Mouse (Mus musculus) MEL (cell line): ENCODE results near the gene Gtf3a. TPM values are rescaled to one million over a fixed set of nuclear protein-coding genes. Genes with fewer than 3 reads are reported as not detected.

Experiments
- DNase-seq: peaks from one replicate; pipeline ENCODE4 v3.0.0; 2011; ENCODE audit warnings: low read depth, low spot score
- H3K27ac ChIP-seq: 2 replicates; pipeline ENCODE4 v1.5.1; 2012; ENCODE audit warnings: low read depth, mild to moderate bottlenecking, control low read depth, low read length, moderate library complexity; ENCODE audit not compliant: control insufficient read depth
- H3K27me3 ChIP-seq, 2 experiments: fragments of 150-350 bp in 1 of 2; sonication (generic) in 1 of 2; 2 replicates each; pipeline ENCODE4 v1.6.1; 2012; ENCODE audit warnings: low read length in 2 of 2, mild to moderate bottlenecking in 2 of 2, improper control_type of control experiment in 1 of 2, moderate library complexity in 1 of 2; ENCODE audit not compliant: insufficient read depth in 2 of 2, control insufficient read depth in 1 of 2
- H3K36me3 ChIP-seq, 2 experiments: 2 replicates each; pipeline ENCODE4 v1.6.1; 2012 to 2014; ENCODE audit warnings: low read length in 2 of 2, improper control_type of control experiment in 1 of 2, inconsistent platforms in 1 of 2, mild to moderate bottlenecking in 1 of 2; ENCODE audit not compliant: insufficient read depth in 2 of 2, control insufficient read depth in 1 of 2
- H3K4me1 ChIP-seq, 2 experiments: fragments of 150-350 bp in 1 of 2; sonication (generic) in 1 of 2; 2 replicates each; pipeline ENCODE4 v1.6.1; 2012; ENCODE audit warnings: low read length in 2 of 2, improper control_type of control experiment in 1 of 2, mild to moderate bottlenecking in 1 of 2; ENCODE audit not compliant: insufficient read depth in 2 of 2, control insufficient read depth in 1 of 2
- H3K4me3 ChIP-seq, 2 experiments: fragments of 150-350 bp in 1 of 2; sonication (generic) in 1 of 2; 2 replicates each; pipeline ENCODE4 v1.5.1; 2012; ENCODE audit warnings: low read depth in 2 of 2, low read length in 2 of 2, mild to moderate bottlenecking in 2 of 2, moderate library complexity in 2 of 2, control low read depth in 1 of 2, improper control_type of control experiment in 1 of 2; ENCODE audit not compliant: control insufficient read depth in 1 of 2, insufficient read depth in 1 of 2
- H3K79me2 ChIP-seq: 2 replicates; pipeline ENCODE4 v1.6.1; 2012; ENCODE audit warnings: mild to moderate bottlenecking, low read length, moderate library complexity; ENCODE audit not compliant: control insufficient read depth, poor library complexity, insufficient read depth
- H3K9ac ChIP-seq: 2 replicates; pipeline ENCODE4 v1.6.1; 2012; ENCODE audit warnings: low read depth, mild to moderate bottlenecking, control low read depth, low read length, moderate library complexity; ENCODE audit not compliant: control insufficient read depth, poor library complexity, severe bottlenecking
- H3K9me3 ChIP-seq: fragments of 150-350 bp; sonication (generic); replicated peaks from 2 replicates; pipeline ENCODE4 v1.6.1; 2012; ENCODE audit warnings: mild to moderate bottlenecking, low read length, improper control_type of control experiment, moderate library complexity; ENCODE audit not compliant: insufficient read depth
- CHD1 ChIP-seq: IDR thresholded peaks from 2 replicates; pipeline ENCODE4 v1.6.1; 2012; ENCODE audit warnings: low read depth, mild to moderate bottlenecking, inconsistent platforms, low read length, improper control_type of control experiment
- CHD2 ChIP-seq: IDR thresholded peaks from 2 replicates; pipeline ENCODE4 v1.6.1; 2011; ENCODE audit warnings: low read length, improper control_type of control experiment
- EP300 ChIP-seq, 2 experiments: IDR thresholded peaks; 2 replicates each; pipeline ENCODE4 v1.6.1; 2011; ENCODE audit warnings: improper control_type of control experiment in 2 of 2, low read length in 2 of 2, low read depth in 1 of 2, mild to moderate bottlenecking in 1 of 2
- ETS1 ChIP-seq: IDR thresholded peaks from 2 replicates; pipeline ENCODE4 v1.6.1; 2012; ENCODE audit warnings: low read depth, mild to moderate bottlenecking, inconsistent platforms, low read length, improper control_type of control experiment, moderate library complexity
- GABPA ChIP-seq: IDR thresholded peaks from 2 replicates; pipeline ENCODE4 v1.6.1; 2012; ENCODE audit warnings: low read depth, mild to moderate bottlenecking, inconsistent platforms, low read length, improper control_type of control experiment, moderate library complexity
- GATA1 ChIP-seq: IDR thresholded peaks from 2 replicates; pipeline ENCODE4 v1.6.1; 2011; ENCODE audit warnings: low read depth, low read length, improper control_type of control experiment
- JUND ChIP-seq: IDR thresholded peaks from 2 replicates; pipeline ENCODE4 v1.6.1; 2011; ENCODE audit warnings: low read depth, mild to moderate bottlenecking, improper control_type of control experiment, low read length
- KAT2A ChIP-seq: conservative IDR thresholded peaks from 2 replicates; pipeline ENCODE4 v1.6.1; 2012; ENCODE audit warnings: low read depth, low read length, improper control_type of control experiment, inconsistent platforms
- MAFK ChIP-seq: IDR thresholded peaks from 2 replicates; pipeline ENCODE4 v1.6.1; 2011; ENCODE audit warnings: low read depth, mild to moderate bottlenecking, low read length, improper control_type of control experiment, borderline replicate concordance
- MAX ChIP-seq: IDR thresholded peaks from 2 replicates; pipeline ENCODE4 v1.6.1; 2011; ENCODE audit warnings: low read length, improper control_type of control experiment
- MEF2A ChIP-seq: IDR thresholded peaks from 2 replicates; pipeline ENCODE4 v1.6.1; 2014; ENCODE audit warnings: low read depth, mild to moderate bottlenecking, inconsistent platforms, low read length, improper control_type of control experiment; ENCODE audit not compliant: poor library complexity, insufficient replicate concordance, severe bottlenecking; ENCODE audit errors: extremely low read depth
- MXI1 ChIP-seq: IDR thresholded peaks from 2 replicates; pipeline ENCODE4 v1.6.1; 2011; ENCODE audit warnings: mild to moderate bottlenecking, low read depth, low read length, improper control_type of control experiment
- MYB ChIP-seq: IDR thresholded peaks from 2 replicates; pipeline ENCODE4 v1.6.1; 2011; ENCODE audit warnings: mild to moderate bottlenecking, low read depth, low read length, improper control_type of control experiment
- NELFE ChIP-seq: IDR thresholded peaks from 2 replicates; pipeline ENCODE4 v1.6.1; 2011; ENCODE audit warnings: low read depth, low read length, improper control_type of control experiment
- NRF1 ChIP-seq: IDR thresholded peaks from 2 replicates; pipeline ENCODE4 v1.6.1; 2014; ENCODE audit warnings: low read depth, mild to moderate bottlenecking, inconsistent platforms, low read length, improper control_type of control experiment, moderate library complexity; ENCODE audit not compliant: poor library complexity, insufficient read depth, severe bottlenecking
- POLR2A ChIP-seq, 2 experiments: IDR thresholded peaks; 2 replicates each; pipeline ENCODE4 v1.6.1; 2011 to 2012; ENCODE audit warnings: low read length in 2 of 2, mild to moderate bottlenecking in 2 of 2, control low read depth in 1 of 2, improper control_type of control experiment in 1 of 2, low read depth in 1 of 2, moderate library complexity in 1 of 2; ENCODE audit not compliant: control insufficient read depth in 1 of 2, insufficient read depth in 1 of 2, poor library complexity in 1 of 2
- POLR2AphosphoS2 ChIP-seq: IDR thresholded peaks from 2 replicates; pipeline ENCODE4 v1.6.1; 2011; ENCODE audit warnings: low read length, improper control_type of control experiment
- POLR2AphosphoS5 ChIP-seq: IDR thresholded peaks from 2 replicates; pipeline ENCODE4 v1.6.1; 2012; ENCODE audit warnings: low read depth, borderline replicate concordance, mild to moderate bottlenecking, inconsistent platforms, low read length, moderate library complexity, mixed read lengths
- RAD21 ChIP-seq: IDR thresholded peaks from 2 replicates; pipeline ENCODE4 v1.6.1; 2011; ENCODE audit warnings: mild to moderate bottlenecking, low read depth, low read length, improper control_type of control experiment
- RCOR1 ChIP-seq: IDR thresholded peaks from 2 replicates; pipeline ENCODE4 v1.6.1; 2012; ENCODE audit warnings: low read depth, mild to moderate bottlenecking, inconsistent platforms, low read length, improper control_type of control experiment
- SMC3 ChIP-seq: IDR thresholded peaks from 2 replicates; pipeline ENCODE4 v1.6.1; 2011; ENCODE audit warnings: low read depth, low read length, improper control_type of control experiment
- TAL1 ChIP-seq: IDR thresholded peaks from 2 replicates; pipeline ENCODE4 v1.6.1; 2012; ENCODE audit warnings: mild to moderate bottlenecking, inconsistent platforms, low read length, moderate library complexity, mixed read lengths
- TBP ChIP-seq: IDR thresholded peaks from 2 replicates; pipeline ENCODE4 v1.8.0; 2011; ENCODE audit warnings: low read depth, low read length, improper control_type of control experiment
- USF1 ChIP-seq: IDR thresholded peaks from 2 replicates; pipeline ENCODE4 v1.6.1; 2014; ENCODE audit warnings: low read depth, mild to moderate bottlenecking, inconsistent platforms, low read length, improper control_type of control experiment, moderate library complexity
- USF2 ChIP-seq, 2 experiments: IDR thresholded peaks; 2 replicates each; pipeline ENCODE4 v1.6.1; 2011 to 2012; ENCODE audit warnings: improper control_type of control experiment in 2 of 2, low read length in 2 of 2, borderline replicate concordance in 1 of 2, inconsistent platforms in 1 of 2, low read depth in 1 of 2, mild to moderate bottlenecking in 1 of 2; ENCODE audit not compliant: insufficient read depth in 1 of 2
- ZC3H11A ChIP-seq: IDR thresholded peaks from 2 replicates; pipeline ENCODE4 v1.6.1; 2012; ENCODE audit warnings: low read depth, mild to moderate bottlenecking, inconsistent platforms, low read length, improper control_type of control experiment
- ZKSCAN1 ChIP-seq: IDR thresholded peaks from 2 replicates; pipeline ENCODE4 v1.6.1; 2012; ENCODE audit warnings: low read depth, mild to moderate bottlenecking, inconsistent platforms, low read length, improper control_type of control experiment, moderate library complexity
- polyA plus RNA-seq, 2 experiments: library from polyadenylated mRNA; stranded (reverse) in 1 of 2; unstranded in 1 of 2; fragments of >175 nt in 1 of 2; fragments of >200 nt in 1 of 2; gene quantifications; 2 replicates each; pipeline versions ENCODE4 v1.2.1 to v1.2.4; 2012; ENCODE audit warnings: low replicate concordance in 2 of 2, low read depth in 1 of 2; ENCODE audit not compliant: insufficient read length in 2 of 2, insufficient read depth in 1 of 2, missing spikeins in 1 of 2
- total RNA-seq: library from RNA; depleted of rRNA; stranded (reverse); fragments of 300-350 nt; gene quantifications from 2 replicates; pipeline ENCODE4 v1.2.3, GENCODE M21; 2012

Gene Gtf3a
- total and polyA plus RNA-seq, 3 experiments, result 173 to 204 TPM; not detected in 1

DNA sequence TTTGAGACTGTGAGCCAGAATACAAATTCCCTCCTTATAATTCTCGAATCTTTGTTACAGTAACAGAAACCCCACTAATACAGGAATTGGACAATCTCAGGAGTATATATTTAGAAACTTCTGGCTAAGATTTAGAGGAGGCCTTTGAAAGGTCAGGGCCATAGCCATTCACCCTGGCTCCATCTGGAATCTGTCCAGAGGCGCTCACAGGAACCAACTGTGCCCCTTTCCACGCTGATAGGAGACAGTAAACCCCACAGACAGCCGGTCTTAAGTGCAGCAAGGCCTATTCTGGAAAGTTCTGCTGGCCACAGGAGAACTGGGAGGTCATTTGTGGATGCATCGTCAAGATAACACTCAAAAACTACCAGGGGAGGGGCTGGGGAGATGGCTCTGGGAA lies 40.6 kb downstream of the Gtf3a start:
- H3K4me1 ChIP-seq, result no peaks in the 10 kb centered on the region
- H3K79me2 ChIP-seq, result no peaks in the 10 kb centered on the region
- no peaks in the 10 kb centered on the region for H3K36me3 ChIP-seq
- H3K9ac ChIP-seq, result no peak overlapping the region
- TF ChIP-seq MXI1 (no peak), NRF1 (no peak), POLR2AphosphoS5 (no peak), ETS1 (no peak), TBP (no peak), POLR2A (IDR thresholded peaks at IDR 0.05; ENCODE audit: control insufficient read depth in 1 of 2, insufficient read depth in 1 of 2, low read depth in 1 of 2, low read length in 2 of 2, poor library complexity in 1 of 2) (no peak), USF2 (IDR thresholded peaks at IDR 0.05; ENCODE audit: borderline replicate concordance in 1 of 2, insufficient read depth in 1 of 2, low read depth in 1 of 2, low read length in 2 of 2) (no peak), CHD2 (no peak), ZKSCAN1 (no peak), SMC3 (no peak), CHD1 (no peak), KAT2A (no peak), POLR2AphosphoS2 (no peak), GATA1 (no peak), MEF2A (no peak), MAX (no peak), MAFK (no peak), ZC3H11A (no peak), GABPA (no peak), RAD21 (no peak)
- peaks cover 2 to 5% of the 10 kb centered on the region in 2 experiments; a peak in 2 of 4 replicates for H3K27me3 ChIP-seq
- no peak overlapping the region for H3K27ac ChIP-seq
- DNase-seq, result no peak
- H3K9me3 ChIP-seq, result no peaks in the 10 kb centered on the region
- H3K4me3 ChIP-seq, result no peak overlapping the region

DNA sequence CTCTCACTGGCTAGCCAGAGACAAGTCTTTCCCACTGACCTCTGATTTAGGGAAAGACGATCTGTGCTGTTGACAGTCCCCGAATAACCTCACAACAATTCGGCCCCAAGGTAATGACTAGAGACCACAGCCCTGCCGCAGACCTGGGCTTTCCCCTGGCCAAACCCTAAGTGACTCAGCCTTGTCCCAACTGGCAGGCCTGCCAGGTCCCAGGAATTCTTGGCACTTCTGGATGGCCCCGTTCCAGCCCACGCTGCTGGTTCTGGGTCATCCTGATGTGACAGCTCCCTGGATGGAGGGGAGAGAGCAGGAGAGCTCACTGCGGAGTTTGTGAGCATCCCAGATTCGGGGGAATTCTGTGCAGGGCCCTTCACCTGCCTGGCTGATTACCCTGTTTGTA lies 45.1 kb downstream of the Gtf3a start:
- no peak overlapping the region for H3K27ac ChIP-seq
- H3K4me3 ChIP-seq, result no peak overlapping the region
- no peaks in the 10 kb centered on the region for H3K9me3 ChIP-seq
- H3K27me3 ChIP-seq, result no peaks in the 10 kb centered on the region
- TF ChIP-seq GABPA (no peak), RAD21 (no peak), MAX (no peak), NRF1 (no peak), SMC3 (no peak), RCOR1 (no peak), MAFK (no peak), ETS1 (no peak), USF1 (no peak), NELFE (no peak), POLR2AphosphoS5 (no peak), MEF2A (no peak), KAT2A (no peak), JUND (no peak), MYB (no peak), USF2 (IDR thresholded peaks at IDR 0.05; ENCODE audit: borderline replicate concordance in 1 of 2, insufficient read depth in 1 of 2, low read depth in 1 of 2, low read length in 2 of 2) (no peak), EP300 (IDR thresholded peaks at IDR 0.05; ENCODE audit: low read depth in 1 of 2, low read length in 2 of 2) (no peak), TAL1 (no peak)
- no peaks in the 10 kb centered on the region for H3K36me3 ChIP-seq
- no peaks in the 10 kb centered on the region for H3K4me1 ChIP-seq
- H3K79me2 ChIP-seq, result no peaks in the 10 kb centered on the region
- no peak for DNase-seq
- H3K9ac ChIP-seq, result no peak overlapping the region
